16 mouse cellular contexts compared by ENCODE assay signal in the genomic region with DNA sequence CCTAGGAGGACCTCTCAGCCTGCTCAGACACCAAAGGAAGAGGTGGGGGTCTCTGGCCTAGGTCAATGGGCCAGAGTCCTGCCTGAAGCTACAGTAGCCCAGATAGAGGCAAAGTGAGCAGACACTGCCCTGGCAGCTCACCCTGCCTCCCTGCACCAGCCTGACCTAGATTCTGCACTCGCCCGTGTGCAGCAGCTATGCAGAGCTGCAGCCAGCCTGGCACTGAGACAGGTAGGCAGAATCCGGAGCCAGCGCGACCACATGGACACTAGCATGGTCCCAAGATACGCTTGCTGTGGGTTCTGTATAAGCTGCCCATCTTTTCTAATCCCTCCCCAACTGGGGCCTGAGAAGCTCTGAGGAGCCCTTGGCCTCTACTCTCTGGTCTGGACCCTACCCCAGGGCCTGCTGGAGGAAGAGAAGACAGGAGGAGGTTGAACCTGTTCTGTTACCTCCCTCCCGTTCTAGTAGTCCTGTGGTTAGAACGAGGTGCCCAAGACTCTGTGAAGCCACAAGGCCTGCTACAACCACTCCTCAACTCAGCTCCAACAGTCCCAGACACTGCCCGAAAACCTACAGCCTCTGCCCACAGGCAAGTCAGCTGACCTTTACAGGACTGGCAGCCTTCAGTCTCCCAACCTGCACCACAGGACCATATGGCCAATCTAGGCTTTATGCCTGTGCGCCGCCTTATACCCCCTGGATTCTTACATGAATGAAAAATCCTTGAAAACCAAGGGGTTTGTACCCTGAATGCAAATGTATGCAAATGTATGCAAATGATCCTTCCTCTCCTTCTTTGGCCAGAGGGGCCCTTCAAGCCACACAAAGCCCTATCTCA. TPM values are rescaled to one million over a fixed set of nuclear protein-coding genes. Genes with fewer than 3 reads are reported as not detected.
DNase-seq lines count a peak whose midpoint lies in the region; ATAC-seq lines count a peak whose summit lies in the region.
"Had no signal": no experiment of that assay in that cellular context is flagged by ENCODE, and none has a peak within 500 bp of the region (broad histone marks: within the 10 kb centered on the region; RNA-seq: fewer than 3 reads in every experiment).

No protein-coding gene starts in this region.

- H3K4me3 ChIP-seq in forebrain, embryonic 11.5 days (ENCODE audit: low read depth, low read length) = no peak overlapping the region
- H3K4me3 ChIP-seq in hindbrain, embryonic 15.5 days = no peak overlapping the region
- H3K4me3 ChIP-seq in neural tube, embryonic 14.5 days (ENCODE audit: low read depth, low read length) = no peak overlapping the region
- H3K4me3 ChIP-seq: embryonic facial prominence, embryonic 13.5 days; heart, embryonic 10.5 days; myocyte; stomach, embryonic 15.5 days had no signal

- no peaks in the 10 kb centered on the region for H3K27me3 ChIP-seq in forebrain, embryonic 11.5 days (ENCODE audit: control insufficient read depth, insufficient read depth, low read length)
- H3K27me3 ChIP-seq in hindbrain, embryonic 15.5 days = no peaks in the 10 kb centered on the region
- H3K27me3 ChIP-seq in neural tube, embryonic 14.5 days (ENCODE audit: control insufficient read depth, insufficient read depth, low read length) = no peaks in the 10 kb centered on the region
- H3K27me3 ChIP-seq: embryonic facial prominence, embryonic 13.5 days; stomach, embryonic 15.5 days had no signal

- no peaks in the 10 kb centered on the region for H3K36me3 ChIP-seq in forebrain, embryonic 11.5 days (ENCODE audit: control insufficient read depth, insufficient read depth, low read length)
- H3K36me3 ChIP-seq in hindbrain, embryonic 15.5 days = no peaks in the 10 kb centered on the region
- no peaks in the 10 kb centered on the region for H3K36me3 ChIP-seq in neural tube, embryonic 14.5 days (ENCODE audit: control insufficient read depth, insufficient read depth, low read length)
- H3K36me3 ChIP-seq: embryonic facial prominence, embryonic 13.5 days; heart, embryonic 10.5 days; stomach, embryonic 15.5 days had no signal

- no peaks in the 10 kb centered on the region for H3K9me3 ChIP-seq in forebrain, embryonic 11.5 days (ENCODE audit: control insufficient read depth, low read length)
- H3K9me3 ChIP-seq in hindbrain, embryonic 15.5 days = no peaks in the 10 kb centered on the region
- no peaks in the 10 kb centered on the region for H3K9me3 ChIP-seq in neural tube, embryonic 14.5 days (ENCODE audit: control insufficient read depth, low read length)
- H3K9me3 ChIP-seq: embryonic facial prominence, embryonic 13.5 days; heart, embryonic 10.5 days; stomach, embryonic 15.5 days had no signal

- peak; percentile 56 for DNase-seq in retina, postnatal 1 day
- no peak for DNase-seq in retina, embryonic 14.5 days (ENCODE audit: low spot score)
- no peak for DNase-seq in forebrain, embryonic 11.5 days (ENCODE audit: low spot score)
- no peak for DNase-seq in layer of hippocampus, postnatal 14 days (ENCODE audit: low spot score in 2 of 2)
- no peak for DNase-seq in urinary bladder, postnatal 4 days (ENCODE audit: low spot score in 2 of 2)
- no peak for DNase-seq in adrenal gland, postnatal 10 days
- DNase-seq: kidney, postnatal 10 days; lung, postnatal 10 days; thymus, postnatal 4 days had no signal

- H3K4me2 ChIP-seq in forebrain, embryonic 11.5 days (ENCODE audit: low read depth, low read length, severe bottlenecking) = no peak overlapping the region
- H3K4me2 ChIP-seq in hindbrain, embryonic 15.5 days = no peak overlapping the region
- no peak overlapping the region for H3K4me2 ChIP-seq in neural tube, embryonic 14.5 days (ENCODE audit: low read depth, low read length)
- H3K4me2 ChIP-seq: embryonic facial prominence, embryonic 13.5 days; liver, embryonic 11.5 days; stomach, embryonic 15.5 days had no signal

- ATAC-seq in forebrain, embryonic 11.5 days (replicated peaks; ENCODE audit: low FRiP score) = peak; percentile 39; the same call in 1 of the 2 replicates
- ATAC-seq in hindbrain, embryonic 15.5 days (ENCODE audit: low FRiP score, low read depth) = no peak
- no peak for ATAC-seq in neural tube, embryonic 14.5 days (ENCODE audit: low read depth)

- peaks cover 5% of the 10 kb centered on the region; the same call in 1 of the 2 replicates for H3K4me1 ChIP-seq in forebrain, embryonic 11.5 days (replicated peaks; ENCODE audit: control insufficient read depth, insufficient read depth, low read length)
- peaks cover 42% of the 10 kb centered on the region for H3K4me1 ChIP-seq in hindbrain, embryonic 15.5 days (replicated peaks)
- H3K4me1 ChIP-seq in neural tube, embryonic 14.5 days (ENCODE audit: control insufficient read depth, insufficient read depth, low read length) = peaks cover 10% of the 10 kb centered on the region

- H3K27ac ChIP-seq in forebrain, embryonic 11.5 days (ENCODE audit: low read depth, low read length) = 0 out of 2 replicates have a peak overlapping the region, but pooled peaks have one; percentile 18
- H3K27ac ChIP-seq in hindbrain, embryonic 15.5 days (replicated peaks) = peak overlapping the region; percentile 54
- H3K27ac ChIP-seq in neural tube, embryonic 14.5 days (ENCODE audit: low read depth, low read length) = 0 out of 2 replicates have a peak overlapping the region, but pooled peaks have one; percentile 36
- H3K27ac ChIP-seq: embryonic facial prominence, embryonic 13.5 days; heart, embryonic 10.5 days; stomach, embryonic 15.5 days had no signal

- H3K9ac ChIP-seq in forebrain, embryonic 11.5 days (ENCODE audit: low read length) = no peak overlapping the region
- H3K9ac ChIP-seq in hindbrain, embryonic 15.5 days = no peak overlapping the region
- H3K9ac ChIP-seq in neural tube, embryonic 14.5 days (replicated peaks; ENCODE audit: low read depth, low read length) = no peak overlapping the region
- H3K9ac ChIP-seq: embryonic facial prominence, embryonic 13.5 days; stomach, embryonic 15.5 days had no signal

- WGBS in forebrain, embryonic 11.5 days = 81% methylated on average over 11 of the region's 11 CpGs
- 57% methylated on average over 11 of the region's 11 CpGs for WGBS in hindbrain, embryonic 15.5 days
- 71% methylated on average over 11 of the region's 11 CpGs for WGBS in neural tube, embryonic 14.5 days

RNA-seq across cellular contexts. Expression of gene Plch2, which starts 32.2 kb away (rescaled TPM):
- polyA plus RNA-seq in forebrain, embryonic 11.5 days (2014; fragmentation: Nextera tagmentation; extraction: Ambion mirVana) = 2.4 and 3.1 TPM in 2 replicates
- 17.9 and 18.2 TPM in 2 replicates for polyA plus RNA-seq in hindbrain, embryonic 15.5 days (2015; fragmentation: Nextera tagmentation; extraction: Ambion mirVana)
- polyA plus RNA-seq in neural tube, embryonic 14.5 days (2014; fragmentation: Nextera tagmentation; extraction: Ambion mirVana) = 10.7 and 16.0 TPM in 2 replicates
- 10 to 100 TPM; 90.9 to 97.9 TPM for total RNA-seq in layer of hippocampus, postnatal 14 days (2021)
- total RNA-seq in adrenal gland, postnatal 10 days (2021) = under 1 TPM; 0.27 to 0.79 TPM

RNA-seq across cellular contexts. Expression of gene Pex10, which starts 42.4 kb away (rescaled TPM):
- polyA plus RNA-seq in forebrain, embryonic 11.5 days (2014; fragmentation: Nextera tagmentation; extraction: Ambion mirVana) = 7.2 and 9.7 TPM in 2 replicates
- 22.3 and 23.9 TPM in 2 replicates for polyA plus RNA-seq in hindbrain, embryonic 15.5 days (2015; fragmentation: Nextera tagmentation; extraction: Ambion mirVana)
- 6.6 and 8.6 TPM in 2 replicates for polyA plus RNA-seq in neural tube, embryonic 14.5 days (2014; fragmentation: Nextera tagmentation; extraction: Ambion mirVana)
- 10 to 100 TPM; 22.1 to 26.3 TPM for total RNA-seq in layer of hippocampus, postnatal 14 days (2021)
- 10 to 100 TPM; 21.8 to 30.1 TPM for total RNA-seq in adrenal gland, postnatal 10 days (2021)
